Mouse (Mus musculus): ENCODE results near the gene Olfr1130. TPM values are rescaled to one million over a fixed set of nuclear protein-coding genes. Genes with fewer than 3 reads are reported as not detected.
"Not testable (repeated sequence)": the region's sequence is repeated elsewhere in the genome, so short reads cannot be mapped to it uniquely, and the experiment has no call there.

Gene Olfr1130
- polyA plus RNA-seq (2014; fragmentation: Nextera tagmentation; extraction: Ambion mirVana): not detected in 2 replicates

GRCm38 (mm10) chr2:87605912-87606311, at the start of gene Olfr1130:
Olfr1130 (plus strand) TSS chr2:87606212.
- H3K4me2 ChIP-seq; H3K9ac ChIP-seq (ENCODE audit: low read depth, low read length); H3K27me3 ChIP-seq (replicated peaks; ENCODE audit: control insufficient read depth, insufficient read depth, low read length); H3K9me3 ChIP-seq (ENCODE audit: control insufficient read depth, low read length); ATAC-seq (replicated peaks; ENCODE audit: low FRiP score); H3K27ac ChIP-seq (ENCODE audit: low read depth, low read length); DNase-seq (ENCODE audit: low spot score); H3K4me1 ChIP-seq (replicated peaks; ENCODE audit: control insufficient read depth, insufficient read depth, low read length); H3K4me3 ChIP-seq (ENCODE audit: low read depth, low read length); H3K36me3 ChIP-seq (ENCODE audit: control insufficient read depth, insufficient read depth, low read length): not testable (repeated sequence)

GRCm38 (mm10) chr2:87573602-87574001, 32.4 kb upstream of the Olfr1130 start, which contains the start of gene Olfr1129:
Olfr1129 (plus strand) TSS chr2:87573902.
- H3K27ac ChIP-seq (ENCODE audit: low read depth, low read length); H3K9ac ChIP-seq (ENCODE audit: low read depth, low read length); DNase-seq (ENCODE audit: low spot score); H3K4me2 ChIP-seq; H3K4me3 ChIP-seq (ENCODE audit: low read depth, low read length); ATAC-seq (replicated peaks; ENCODE audit: low FRiP score); H3K27me3 ChIP-seq (replicated peaks; ENCODE audit: control insufficient read depth, insufficient read depth, low read length); H3K9me3 ChIP-seq (ENCODE audit: control insufficient read depth, low read length); H3K4me1 ChIP-seq (replicated peaks; ENCODE audit: control insufficient read depth, insufficient read depth, low read length); H3K36me3 ChIP-seq (ENCODE audit: control insufficient read depth, insufficient read depth, low read length): not testable (repeated sequence)
- WGBS: 63% methylated on average over 1 of the region's 1 CpGs

GRCm38 (mm10) chr2:87626804-87627203, 20.8 kb downstream of the Olfr1130 start, which contains the start of gene Olfr1131:
Olfr1131 (plus strand) TSS chr2:87627104.
- H3K4me3 ChIP-seq (ENCODE audit: low read depth, low read length): no peak within 1 kb of the TSS
- 65% methylated on average over 3 of the region's 3 CpGs for WGBS
- H3K4me2 ChIP-seq: no peak within 1 kb of the TSS
- no peaks in the 10 kb centered on the region for H3K27me3 ChIP-seq (replicated peaks; ENCODE audit: control insufficient read depth, insufficient read depth, low read length)
- H3K9ac ChIP-seq (ENCODE audit: low read depth, low read length): no peak within 1 kb of the TSS
- H3K9me3 ChIP-seq (ENCODE audit: control insufficient read depth, low read length): no peaks in the 10 kb centered on the region
- no peaks in the 10 kb centered on the region for H3K36me3 ChIP-seq (ENCODE audit: control insufficient read depth, insufficient read depth, low read length)
- H3K4me1 ChIP-seq (replicated peaks; ENCODE audit: control insufficient read depth, insufficient read depth, low read length): no peaks in the 10 kb centered on the region
- DNase-seq (ENCODE audit: low spot score) (no peak), ATAC-seq (replicated peaks; ENCODE audit: low FRiP score) (no peak)
- H3K27ac ChIP-seq (ENCODE audit: low read depth, low read length): no peak within 1 kb of the TSS

- ATAC-seq (replicated peaks; ENCODE audit: low FRiP score): no peak
These were observed 31.4 kb downstream of the Olfr1130 start, which contains the start of gene Olfr1132 for GRCm38 (mm10) chr2:87637435-87637834. Olfr1132 (minus strand) TSS chr2:87637535.

GRCm38 (mm10) chr2:87642441-87642840, 36.4 kb downstream of the Olfr1130 start:
- Histone ChIP-seq H3K36me3 (ENCODE audit: control insufficient read depth, insufficient read depth, low read length) (no peaks in the 10 kb centered on the region), H3K4me1 (replicated peaks; ENCODE audit: control insufficient read depth, insufficient read depth, low read length) (no peaks in the 10 kb centered on the region), H3K4me3 (ENCODE audit: low read depth, low read length) (no peak overlapping the region), H3K4me2 (no peak overlapping the region), H3K27ac (ENCODE audit: low read depth, low read length) (no peak overlapping the region), H3K27me3 (replicated peaks; ENCODE audit: control insufficient read depth, insufficient read depth, low read length) (no peaks in the 10 kb centered on the region), H3K9me3 (ENCODE audit: control insufficient read depth, low read length) (no peaks in the 10 kb centered on the region), H3K9ac (ENCODE audit: low read depth, low read length) (no peak overlapping the region)
- DNase-seq (ENCODE audit: low spot score) (no peak), ATAC-seq (replicated peaks; ENCODE audit: low FRiP score) (no peak)

More at GRCm38 (mm10) chr2:87637435-87637834, 31.4 kb downstream of the Olfr1130 start, which contains the start of gene Olfr1132:
- Histone ChIP-seq H3K4me2 (no peak within 1 kb of the TSS), H3K4me3 (ENCODE audit: low read depth, low read length) (no peak within 1 kb of the TSS), H3K9ac (ENCODE audit: low read depth, low read length) (no peak within 1 kb of the TSS), H3K9me3 (ENCODE audit: control insufficient read depth, low read length) (no peaks in the 10 kb centered on the region), H3K4me1 (replicated peaks; ENCODE audit: control insufficient read depth, insufficient read depth, low read length) (no peaks in the 10 kb centered on the region), H3K27ac (ENCODE audit: low read depth, low read length) (no peak within 1 kb of the TSS), H3K27me3 (replicated peaks; ENCODE audit: control insufficient read depth, insufficient read depth, low read length) (no peaks in the 10 kb centered on the region), H3K36me3 (ENCODE audit: control insufficient read depth, insufficient read depth, low read length) (no peaks in the 10 kb centered on the region)
- no peak for DNase-seq (ENCODE audit: low spot score)

DNA sequence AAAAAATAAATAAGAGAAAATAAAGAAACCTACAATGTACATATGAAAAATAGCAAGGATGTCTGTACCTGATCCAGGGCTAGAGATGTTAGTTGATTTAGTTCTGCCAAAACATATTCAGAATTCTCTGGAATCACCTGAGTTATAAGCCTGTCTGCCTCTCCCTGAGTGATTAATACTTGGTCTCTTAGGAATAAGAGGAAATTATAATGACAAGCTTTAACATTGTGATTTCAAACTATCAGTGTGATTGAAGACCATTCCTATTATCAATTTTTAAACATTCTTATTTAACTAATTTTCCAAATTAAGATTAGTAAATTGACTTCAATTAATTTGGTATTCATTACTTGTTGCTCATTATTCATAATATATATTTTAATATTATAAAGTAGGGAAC, 41.3 kb downstream of the Olfr1130 start, which contains the start of gene Olfr1133:
Olfr1133 (minus strand) TSS at position 101 of the 400 bp plus-strand sequence.
- Histone ChIP-seq H3K9me3 (ENCODE audit: control insufficient read depth, low read length) (no peaks in the 10 kb centered on the region), H3K9ac (ENCODE audit: low read depth, low read length) (no peak within 1 kb of the TSS), H3K27me3 (replicated peaks; ENCODE audit: control insufficient read depth, insufficient read depth, low read length) (no peaks in the 10 kb centered on the region), H3K27ac (ENCODE audit: low read depth, low read length) (no peak within 1 kb of the TSS), H3K4me1 (replicated peaks; ENCODE audit: control insufficient read depth, insufficient read depth, low read length) (no peaks in the 10 kb centered on the region), H3K4me3 (ENCODE audit: low read depth, low read length) (no peak within 1 kb of the TSS), H3K36me3 (ENCODE audit: control insufficient read depth, insufficient read depth, low read length) (no peaks in the 10 kb centered on the region), H3K4me2 (no peak within 1 kb of the TSS)
- ATAC-seq (replicated peaks; ENCODE audit: low FRiP score) (no peak), DNase-seq (ENCODE audit: low spot score) (no peak)

GRCm38 (mm10) chr2:87658360-87658759, 52.3 kb downstream of the Olfr1130 start, which contains the start of gene Olfr1134:
Olfr1134 (minus strand) TSS chr2:87658460.
- Histone ChIP-seq H3K9ac (ENCODE audit: low read depth, low read length) (no peak within 1 kb of the TSS), H3K4me3 (ENCODE audit: low read depth, low read length) (no peak within 1 kb of the TSS), H3K36me3 (ENCODE audit: control insufficient read depth, insufficient read depth, low read length) (no peaks in the 10 kb centered on the region), H3K4me1 (replicated peaks; ENCODE audit: control insufficient read depth, insufficient read depth, low read length) (no peaks in the 10 kb centered on the region), H3K4me2 (no peak within 1 kb of the TSS), H3K9me3 (ENCODE audit: control insufficient read depth, low read length) (no peaks in the 10 kb centered on the region), H3K27me3 (replicated peaks; ENCODE audit: control insufficient read depth, insufficient read depth, low read length) (no peaks in the 10 kb centered on the region), H3K27ac (ENCODE audit: low read depth, low read length) (no peak within 1 kb of the TSS)
- WGBS: 84% methylated on average over 2 of the region's 2 CpGs
- ATAC-seq (replicated peaks; ENCODE audit: low FRiP score) (no peak), DNase-seq (ENCODE audit: low spot score) (no peak)

Other genes with a start within 250 kb of the Olfr1130 start
- gene Olfr1121, start 236.3 kb upstream of the Olfr1130 start, polyA plus RNA-seq (2014; fragmentation: Nextera tagmentation; extraction: Ambion mirVana): not detected in 2 replicates
- not detected in 2 replicates for gene Olfr1122, start 220.4 kb upstream of the Olfr1130 start, polyA plus RNA-seq (2014; fragmentation: Nextera tagmentation; extraction: Ambion mirVana)
- not detected in 2 replicates for gene Olfr1123, start 189.6 kb upstream of the Olfr1130 start, polyA plus RNA-seq (2014; fragmentation: Nextera tagmentation; extraction: Ambion mirVana)
- gene Olfr1124, start 175.9 kb upstream of the Olfr1130 start, polyA plus RNA-seq (2014; fragmentation: Nextera tagmentation; extraction: Ambion mirVana): not detected in 2 replicates
- not detected in 2 replicates for gene Olfr1126, start 152.2 kb upstream of the Olfr1130 start, polyA plus RNA-seq (2014; fragmentation: Nextera tagmentation; extraction: Ambion mirVana)
- gene Pramel7, start 109.1 kb upstream of the Olfr1130 start, polyA plus RNA-seq (2014; fragmentation: Nextera tagmentation; extraction: Ambion mirVana): not detected in 2 replicates
- not detected in 2 replicates for gene Pramel6, start 99.6 kb upstream of the Olfr1130 start, polyA plus RNA-seq (2014; fragmentation: Nextera tagmentation; extraction: Ambion mirVana)
- not detected in 2 replicates for gene Olfr153, start 74.4 kb upstream of the Olfr1130 start, polyA plus RNA-seq (2014; fragmentation: Nextera tagmentation; extraction: Ambion mirVana)
- gene Olfr1128, start 60.7 kb upstream of the Olfr1130 start, polyA plus RNA-seq (2014; fragmentation: Nextera tagmentation; extraction: Ambion mirVana): not detected in 2 replicates
- not detected in 2 replicates for gene Olfr1129, start 32.3 kb upstream of the Olfr1130 start, polyA plus RNA-seq (2014; fragmentation: Nextera tagmentation; extraction: Ambion mirVana)
- gene Olfr1131, start 20.9 kb downstream of the Olfr1130 start, polyA plus RNA-seq (2014; fragmentation: Nextera tagmentation; extraction: Ambion mirVana): not detected in 2 replicates
- gene Olfr1132, start 31.3 kb downstream of the Olfr1130 start, polyA plus RNA-seq (2014; fragmentation: Nextera tagmentation; extraction: Ambion mirVana): not detected in 2 replicates
- not detected in 2 replicates for gene Olfr1133, start 41.2 kb downstream of the Olfr1130 start, polyA plus RNA-seq (2014; fragmentation: Nextera tagmentation; extraction: Ambion mirVana)
- gene Olfr1134, start 52.2 kb downstream of the Olfr1130 start, polyA plus RNA-seq (2014; fragmentation: Nextera tagmentation; extraction: Ambion mirVana): not detected in 2 replicates
- gene Olfr1135, start 67.5 kb downstream of the Olfr1130 start, polyA plus RNA-seq (2014; fragmentation: Nextera tagmentation; extraction: Ambion mirVana): not detected in 2 replicates
- not detected in 2 replicates for gene Olfr1136, start 87.7 kb downstream of the Olfr1130 start, polyA plus RNA-seq (2014; fragmentation: Nextera tagmentation; extraction: Ambion mirVana)
- gene Olfr1137, start 107.0 kb downstream of the Olfr1130 start, polyA plus RNA-seq (2014; fragmentation: Nextera tagmentation; extraction: Ambion mirVana): not detected in 2 replicates
- gene Olfr1138, start 133.8 kb downstream of the Olfr1130 start, polyA plus RNA-seq (2014; fragmentation: Nextera tagmentation; extraction: Ambion mirVana): not detected in 2 replicates
- gene Olfr1140, start 137.5 kb downstream of the Olfr1130 start, polyA plus RNA-seq (2014; fragmentation: Nextera tagmentation; extraction: Ambion mirVana): not detected in 2 replicates
- not detected in 2 replicates for gene Olfr1141, start 147.8 kb downstream of the Olfr1130 start, polyA plus RNA-seq (2014; fragmentation: Nextera tagmentation; extraction: Ambion mirVana)
- gene Olfr152, start 173.3 kb downstream of the Olfr1130 start, polyA plus RNA-seq (2014; fragmentation: Nextera tagmentation; extraction: Ambion mirVana): not detected in 2 replicates
- gene Olfr1143, start 194.4 kb downstream of the Olfr1130 start, polyA plus RNA-seq (2014; fragmentation: Nextera tagmentation; extraction: Ambion mirVana): not detected in 2 replicates
- gene Olfr1145, start 203.6 kb downstream of the Olfr1130 start, polyA plus RNA-seq (2014; fragmentation: Nextera tagmentation; extraction: Ambion mirVana): not detected in 2 replicates
- gene Olfr1148, start 224.3 kb downstream of the Olfr1130 start, polyA plus RNA-seq (2014; fragmentation: Nextera tagmentation; extraction: Ambion mirVana): not detected in 2 replicates
- gene Olfr1150-ps1, start 237.8 kb downstream of the Olfr1130 start, polyA plus RNA-seq (2014; fragmentation: Nextera tagmentation; extraction: Ambion mirVana): not detected in 2 replicates
- not detected in 2 replicates for gene Olfr1151, start 249.7 kb downstream of the Olfr1130 start, polyA plus RNA-seq (2014; fragmentation: Nextera tagmentation; extraction: Ambion mirVana)